Mouse (Mus musculus) stomach, embryonic 16.5 days (tissue): ENCODE measurements around the gene Atxn1. TPM values are rescaled to one million over a fixed set of nuclear protein-coding genes. Genes with fewer than 3 reads are reported as not detected.

Experiments
- ATAC-seq: fragments of 200-750 bp; cut with Nextera tagmentation; 2 replicates; pipeline ENCODE4 v1.8.0; 2017; ENCODE audit warnings: moderate number of reproducible peaks, moderate TSS enrichment; ENCODE audit not compliant: insufficient read depth, low FRiP score
- H3K27ac ChIP-seq: fragments of 300-500 bp; sonication (generic); 2 replicates; pipeline ENCODE4 v1.5.1; 2014; ENCODE audit warnings: low read length
- H3K27me3 ChIP-seq: fragments of 300-500 bp; sonication (generic); 2 replicates; pipeline ENCODE4 v1.6.1; 2014; ENCODE audit warnings: low read length, control low read depth, mixed read lengths; ENCODE audit not compliant: control insufficient read depth, insufficient read depth
- H3K36me3 ChIP-seq: fragments of 300-500 bp; sonication (generic); 2 replicates; pipeline ENCODE4 v1.6.1; 2014; ENCODE audit warnings: low read length; ENCODE audit not compliant: control insufficient read depth, insufficient read depth
- H3K4me1 ChIP-seq: fragments of 300-500 bp; sonication (generic); 2 replicates; pipeline ENCODE4 v1.6.1; 2014; ENCODE audit warnings: low read length, control low read depth, mixed read lengths; ENCODE audit not compliant: control insufficient read depth, insufficient read depth
- H3K4me2 ChIP-seq: fragments of 300-500 bp; sonication (generic); 2 replicates; pipeline ENCODE4 v1.6.1; 2014; ENCODE audit warnings: low read depth, low read length, mixed read lengths
- H3K4me3 ChIP-seq: fragments of 300-500 bp; sonication (generic); replicated peaks from 2 replicates; pipeline ENCODE4 v1.5.1; 2014; ENCODE audit warnings: mild to moderate bottlenecking, low read length
- H3K9ac ChIP-seq: fragments of 300-500 bp; sonication (generic); 2 replicates; pipeline ENCODE4 v1.6.1; 2014; ENCODE audit warnings: low read length
- H3K9me3 ChIP-seq: fragments of 300-500 bp; sonication (generic); replicated peaks from 2 replicates; pipeline ENCODE4 v1.6.1; 2016; ENCODE audit warnings: low read length, control low read depth; ENCODE audit not compliant: control insufficient read depth
- WGBS: fragments of 180-500 bp; shearing (Covaris S2); extraction: QIAGEN DNeasy Blood & Tissue Kit; methylation state at CpG from one replicate; pipeline ENCODE4 v1.1.7; 2014; 5-methylcytosine and 5-hydroxymethylcytosine counted together
- polyA plus RNA-seq: library from polyadenylated mRNA; unstranded; fragments of >200 nt; fragmentation: Nextera tagmentation; extraction: Ambion mirVana; gene quantifications from 2 replicates; pipeline ENCODE4 v1.2.1, GENCODE M21; 2015

The Atxn1 gene
- polyA plus RNA-seq, 1 experiment from 2014 or later = 7.8 TPM

- ATAC-seq = no peak
- Histone ChIP-seq H3K9ac (no peak overlapping the region), H3K9me3 (0 out of 2 replicates have a peak, but pooled peaks cover 4% of the 10 kb centered on the region), H3K27ac (no peak overlapping the region), H3K4me1 (no peaks in the 10 kb centered on the region), H3K4me3 (no peak overlapping the region), H3K27me3 (no peaks in the 10 kb centered on the region), H3K36me3 (no peaks in the 10 kb centered on the region), H3K4me2 (no peak overlapping the region)
- WGBS = 35% methylated on average over 5 of the region's 5 CpGs
Observed at GRCm38 (mm10) chr13:45613346-45613745, 351.5 kb downstream of the Atxn1 start.

GRCm38 (mm10) chr13:45611554-45611953, 353.3 kb downstream of the Atxn1 start:
- 0 out of 2 replicates have a peak, but pooled peaks cover 4% of the 10 kb centered on the region for H3K9me3 ChIP-seq
- H3K9ac ChIP-seq = no peak overlapping the region
- H3K27ac ChIP-seq = no peak overlapping the region
- no peaks in the 10 kb centered on the region for H3K36me3 ChIP-seq
- WGBS = 77% methylated on average over 3 of the region's 3 CpGs
- H3K4me2 ChIP-seq = no peak overlapping the region
- no peak overlapping the region for H3K4me3 ChIP-seq
- ATAC-seq = no peak
- H3K4me1 ChIP-seq = no peaks in the 10 kb centered on the region
- no peaks in the 10 kb centered on the region for H3K27me3 ChIP-seq

- ATAC-seq = no peak
- WGBS = 82% methylated on average over 4 of the region's 4 CpGs
Observed at GRCm38 (mm10) chr13:45609461-45609860, 355.3 kb downstream of the Atxn1 start.

GRCm38 (mm10) chr13:45608593-45608992, 356.2 kb downstream of the Atxn1 start:
- H3K4me3 ChIP-seq = no peak overlapping the region
- no peak for ATAC-seq
- 0 out of 2 replicates have a peak, but pooled peaks cover 4% of the 10 kb centered on the region for H3K9me3 ChIP-seq
- H3K36me3 ChIP-seq = no peaks in the 10 kb centered on the region
- no peak overlapping the region for H3K27ac ChIP-seq
- no peaks in the 10 kb centered on the region for H3K27me3 ChIP-seq
- H3K4me2 ChIP-seq = no peak overlapping the region
- H3K4me1 ChIP-seq = no peaks in the 10 kb centered on the region
- WGBS = 88% methylated on average over 5 of the region's 5 CpGs
- no peak overlapping the region for H3K9ac ChIP-seq

More at GRCm38 (mm10) chr13:45609461-45609860, 355.3 kb downstream of the Atxn1 start:
- Histone ChIP-seq H3K4me2 (no peak overlapping the region), H3K9me3 (0 out of 2 replicates have a peak, but pooled peaks cover 4% of the 10 kb centered on the region), H3K36me3 (no peaks in the 10 kb centered on the region), H3K27ac (no peak overlapping the region), H3K9ac (no peak overlapping the region), H3K4me1 (no peaks in the 10 kb centered on the region), H3K27me3 (no peaks in the 10 kb centered on the region), H3K4me3 (no peak overlapping the region)

GRCm38 (mm10) chr13:45607946-45608345, 356.9 kb downstream of the Atxn1 start:
- ATAC-seq = no peak
- 52% methylated on average over 2 of the region's 2 CpGs for WGBS
- no peak overlapping the region for H3K4me2 ChIP-seq
- H3K27ac ChIP-seq = no peak overlapping the region
- 0 out of 2 replicates have a peak, but pooled peaks cover 4% of the 10 kb centered on the region for H3K9me3 ChIP-seq
- H3K4me3 ChIP-seq = no peak overlapping the region
- no peak overlapping the region for H3K9ac ChIP-seq
- H3K27me3 ChIP-seq = no peaks in the 10 kb centered on the region
- H3K4me1 ChIP-seq = no peaks in the 10 kb centered on the region
- H3K36me3 ChIP-seq = no peaks in the 10 kb centered on the region

- WGBS = 74% methylated on average over 6 of the region's 6 CpGs
- ATAC-seq = no peak
- H3K36me3 ChIP-seq = no peaks in the 10 kb centered on the region
Observed at GRCm38 (mm10) chr13:45603636-45604035, 361.2 kb downstream of the Atxn1 start.

GRCm38 (mm10) chr13:45600443-45600842, 364.4 kb downstream of the Atxn1 start:
- no peak overlapping the region for H3K9ac ChIP-seq
- H3K9me3 ChIP-seq = no peaks in the 10 kb centered on the region
- no peaks in the 10 kb centered on the region for H3K36me3 ChIP-seq
- no peak overlapping the region for H3K4me3 ChIP-seq
- no peaks in the 10 kb centered on the region for H3K4me1 ChIP-seq
- WGBS = 65% methylated on average over 6 of the region's 6 CpGs
- no peak overlapping the region for H3K4me2 ChIP-seq
- no peak overlapping the region for H3K27ac ChIP-seq
- H3K27me3 ChIP-seq = no peaks in the 10 kb centered on the region
- ATAC-seq = no peak

More at GRCm38 (mm10) chr13:45603636-45604035, 361.2 kb downstream of the Atxn1 start:
- H3K9ac ChIP-seq = no peak overlapping the region
- H3K27ac ChIP-seq = no peak overlapping the region
- no peaks in the 10 kb centered on the region for H3K27me3 ChIP-seq
- no peaks in the 10 kb centered on the region for H3K4me1 ChIP-seq
- H3K4me3 ChIP-seq = no peak overlapping the region
- no peak overlapping the region for H3K4me2 ChIP-seq
- H3K9me3 ChIP-seq = 0 out of 2 replicates have a peak, but pooled peaks cover 3% of the 10 kb centered on the region

GRCm38 (mm10) chr13:45599831-45600230, 365.0 kb downstream of the Atxn1 start:
- Histone ChIP-seq H3K27ac (no peak overlapping the region), H3K4me3 (no peak overlapping the region), H3K9ac (no peak overlapping the region), H3K4me1 (0 out of 2 replicates have a peak, but pooled peaks cover 1% of the 10 kb centered on the region), H3K4me2 (no peak overlapping the region), H3K27me3 (no peaks in the 10 kb centered on the region), H3K36me3 (no peaks in the 10 kb centered on the region), H3K9me3 (no peaks in the 10 kb centered on the region)
- 78% methylated on average over 2 of the region's 2 CpGs for WGBS
- ATAC-seq = no peak

GRCm38 (mm10) chr13:45595416-45595815, 369.4 kb downstream of the Atxn1 start:
- H3K4me3 ChIP-seq = no peak overlapping the region
- no peak overlapping the region for H3K27ac ChIP-seq
- ATAC-seq = no peak
- no peak overlapping the region for H3K9ac ChIP-seq
- no peaks in the 10 kb centered on the region for H3K36me3 ChIP-seq
- H3K27me3 ChIP-seq = no peaks in the 10 kb centered on the region
- H3K9me3 ChIP-seq = no peaks in the 10 kb centered on the region
- no peak overlapping the region for H3K4me2 ChIP-seq
- 45% methylated on average over 7 of the region's 7 CpGs for WGBS
- 0 out of 2 replicates have a peak, but pooled peaks cover 3% of the 10 kb centered on the region for H3K4me1 ChIP-seq
